Mouse (Mus musculus): Measurements from ENCODE around the gene Zfp296.

The Zfp296 gene

GRCm38 (mm10) chr7:19577141-19577852, at the start of gene Zfp296, which contains the start of gene Gemin7:
Zfp296 (plus strand) TSS chr7:19577287.
Gemin7 (minus strand) TSS chr7:19577595.
- DNase-seq (ENCODE audit: low read depth, low spot score), result no peak

- no peak for DNase-seq (ENCODE audit: low read depth, low spot score)
These were observed 46.0 kb upstream of the Zfp296 start for GRCm38 (mm10) chr7:19531077-19531476.

GRCm38 (mm10) chr7:19532240-19532639, 44.8 kb upstream of the Zfp296 start:
- no peak for DNase-seq (ENCODE audit: low read depth, low spot score)

- DNase-seq (ENCODE audit: low read depth, low spot score), result no peak
These were observed 42.4 kb upstream of the Zfp296 start for GRCm38 (mm10) chr7:19534676-19535075.

- no peak for DNase-seq (ENCODE audit: low read depth, low spot score)
These were observed 36.1 kb upstream of the Zfp296 start for GRCm38 (mm10) chr7:19540771-19541566.

- no peak for DNase-seq (ENCODE audit: low read depth, low spot score)
These were observed 35.4 kb upstream of the Zfp296 start for GRCm38 (mm10) chr7:19541681-19542154.

GRCm38 (mm10) chr7:19542155-19542691, 34.9 kb upstream of the Zfp296 start:
- DNase-seq (ENCODE audit: low read depth, low spot score), result no peak

- DNase-seq (ENCODE audit: low read depth, low spot score), result no peak
These were observed 33.5 kb upstream of the Zfp296 start for GRCm38 (mm10) chr7:19543584-19543983.

GRCm38 (mm10) chr7:19546007-19546406, 31.1 kb upstream of the Zfp296 start:
- no peak for DNase-seq (ENCODE audit: low read depth, low spot score)

- DNase-seq (ENCODE audit: low read depth, low spot score), result no peak
These were observed 29.6 kb upstream of the Zfp296 start for GRCm38 (mm10) chr7:19547344-19547969.

- DNase-seq (ENCODE audit: low read depth, low spot score), result no peak
These were observed 27.7 kb upstream of the Zfp296 start for GRCm38 (mm10) chr7:19549394-19549793.

- DNase-seq (ENCODE audit: low read depth, low spot score), result no peak
These were observed 25.5 kb upstream of the Zfp296 start for GRCm38 (mm10) chr7:19551634-19552033.

GRCm38 (mm10) chr7:19552443-19552842, 24.6 kb upstream of the Zfp296 start:
- DNase-seq (ENCODE audit: low read depth, low spot score), result no peak

- DNase-seq (ENCODE audit: low read depth, low spot score), result no peak
These were observed 22.9 kb upstream of the Zfp296 start for GRCm38 (mm10) chr7:19554168-19554567.

GRCm38 (mm10) chr7:19557086-19557485, 20.0 kb upstream of the Zfp296 start:
- no peak for DNase-seq (ENCODE audit: low read depth, low spot score)

GRCm38 (mm10) chr7:19557982-19558900, 18.8 kb upstream of the Zfp296 start:
- no peak for DNase-seq (ENCODE audit: low read depth, low spot score)

- no peak for DNase-seq (ENCODE audit: low read depth, low spot score)
These were observed 18.1 kb upstream of the Zfp296 start for GRCm38 (mm10) chr7:19558965-19559364.

- no peak for DNase-seq (ENCODE audit: low read depth, low spot score)
These were observed 16.4 kb upstream of the Zfp296 start for GRCm38 (mm10) chr7:19560491-19561260.

GRCm38 (mm10) chr7:19561431-19561764, 15.7 kb upstream of the Zfp296 start:
- DNase-seq (ENCODE audit: low read depth, low spot score), result no peak
